Mouse (Mus musculus) MEL (cell line): ENCODE measurements at regions not wholly inside any gene's neighbourhood (a gene's known extent, or its start where the extent isn't known, plus 50 kb on each side); places are given as distances from the start of the nearest gene placed in this dataset.

Experiments used
- DNase-seq: peaks from one replicate; pipeline ENCODE4 v3.0.0; 2011; ENCODE audit warnings: low read depth, low spot score
- H3K27ac ChIP-seq: 2 replicates; pipeline ENCODE4 v1.5.1; 2012; ENCODE audit warnings: low read depth, mild to moderate bottlenecking, control low read depth, low read length, moderate library complexity; ENCODE audit not compliant: control insufficient read depth
- H3K27me3 ChIP-seq, 2 experiments: fragments of 150-350 bp in 1 of 2; sonication (generic) in 1 of 2; 2 replicates each; pipeline ENCODE4 v1.6.1; 2012; ENCODE audit warnings: low read length in 2 of 2, mild to moderate bottlenecking in 2 of 2, improper control_type of control experiment in 1 of 2, moderate library complexity in 1 of 2; ENCODE audit not compliant: insufficient read depth in 2 of 2, control insufficient read depth in 1 of 2
- H3K36me3 ChIP-seq, 2 experiments: 2 replicates each; pipeline ENCODE4 v1.6.1; 2012 to 2014; ENCODE audit warnings: low read length in 2 of 2, improper control_type of control experiment in 1 of 2, inconsistent platforms in 1 of 2, mild to moderate bottlenecking in 1 of 2; ENCODE audit not compliant: insufficient read depth in 2 of 2, control insufficient read depth in 1 of 2
- H3K4me1 ChIP-seq, 2 experiments: fragments of 150-350 bp in 1 of 2; sonication (generic) in 1 of 2; 2 replicates each; pipeline ENCODE4 v1.6.1; 2012; ENCODE audit warnings: low read length in 2 of 2, improper control_type of control experiment in 1 of 2, mild to moderate bottlenecking in 1 of 2; ENCODE audit not compliant: insufficient read depth in 2 of 2, control insufficient read depth in 1 of 2
- H3K4me3 ChIP-seq, 2 experiments: fragments of 150-350 bp in 1 of 2; sonication (generic) in 1 of 2; 2 replicates each; pipeline ENCODE4 v1.5.1; 2012; ENCODE audit warnings: low read depth in 2 of 2, low read length in 2 of 2, mild to moderate bottlenecking in 2 of 2, moderate library complexity in 2 of 2, control low read depth in 1 of 2, improper control_type of control experiment in 1 of 2; ENCODE audit not compliant: control insufficient read depth in 1 of 2, insufficient read depth in 1 of 2
- H3K79me2 ChIP-seq: 2 replicates; pipeline ENCODE4 v1.6.1; 2012; ENCODE audit warnings: mild to moderate bottlenecking, low read length, moderate library complexity; ENCODE audit not compliant: control insufficient read depth, poor library complexity, insufficient read depth
- H3K9ac ChIP-seq: 2 replicates; pipeline ENCODE4 v1.6.1; 2012; ENCODE audit warnings: low read depth, mild to moderate bottlenecking, control low read depth, low read length, moderate library complexity; ENCODE audit not compliant: control insufficient read depth, poor library complexity, severe bottlenecking
- H3K9me3 ChIP-seq: fragments of 150-350 bp; sonication (generic); replicated peaks from 2 replicates; pipeline ENCODE4 v1.6.1; 2012; ENCODE audit warnings: mild to moderate bottlenecking, low read length, improper control_type of control experiment, moderate library complexity; ENCODE audit not compliant: insufficient read depth
- CHD1 ChIP-seq: IDR thresholded peaks from 2 replicates; pipeline ENCODE4 v1.6.1; 2012; ENCODE audit warnings: low read depth, mild to moderate bottlenecking, inconsistent platforms, low read length, improper control_type of control experiment
- CHD2 ChIP-seq: IDR thresholded peaks from 2 replicates; pipeline ENCODE4 v1.6.1; 2011; ENCODE audit warnings: low read length, improper control_type of control experiment
- CTCF ChIP-seq, 3 experiments: IDR thresholded peaks in 2 of 3; conservative IDR thresholded peaks in 1 of 3; 2 replicates each; pipeline ENCODE4 v1.5.1; 2011 to 2012; ENCODE audit warnings: low read length in 3 of 3, low read depth in 2 of 3, mild to moderate bottlenecking in 2 of 3, improper control_type of control experiment in 1 of 3, inconsistent platforms in 1 of 3, mixed read lengths in 1 of 3, moderate library complexity in 1 of 3; ENCODE audit not compliant: control insufficient read depth in 1 of 3, insufficient read depth in 1 of 3, poor library complexity in 1 of 3, severe bottlenecking in 1 of 3
- E2F4 ChIP-seq: IDR thresholded peaks from 2 replicates; pipeline ENCODE4 v1.6.1; 2011; ENCODE audit warnings: low read depth, low read length, improper control_type of control experiment, borderline replicate concordance
- ELF1 ChIP-seq: IDR thresholded peaks from 2 replicates; pipeline ENCODE4 v1.6.1; 2014; ENCODE audit warnings: low read depth, mild to moderate bottlenecking, inconsistent platforms, low read length, improper control_type of control experiment, moderate library complexity
- ETS1 ChIP-seq: IDR thresholded peaks from 2 replicates; pipeline ENCODE4 v1.6.1; 2012; ENCODE audit warnings: low read depth, mild to moderate bottlenecking, inconsistent platforms, low read length, improper control_type of control experiment, moderate library complexity
- HCFC1 ChIP-seq: IDR thresholded peaks from 2 replicates; pipeline ENCODE4 v1.6.1; 2012; ENCODE audit warnings: low read depth, mild to moderate bottlenecking, inconsistent platforms, low read length, improper control_type of control experiment, moderate library complexity
- JUND ChIP-seq: IDR thresholded peaks from 2 replicates; pipeline ENCODE4 v1.6.1; 2011; ENCODE audit warnings: low read depth, mild to moderate bottlenecking, improper control_type of control experiment, low read length
- KAT2A ChIP-seq: conservative IDR thresholded peaks from 2 replicates; pipeline ENCODE4 v1.6.1; 2012; ENCODE audit warnings: low read depth, low read length, improper control_type of control experiment, inconsistent platforms
- MYB ChIP-seq: IDR thresholded peaks from 2 replicates; pipeline ENCODE4 v1.6.1; 2011; ENCODE audit warnings: mild to moderate bottlenecking, low read depth, low read length, improper control_type of control experiment
- NELFE ChIP-seq: IDR thresholded peaks from 2 replicates; pipeline ENCODE4 v1.6.1; 2011; ENCODE audit warnings: low read depth, low read length, improper control_type of control experiment
- NRF1 ChIP-seq: IDR thresholded peaks from 2 replicates; pipeline ENCODE4 v1.6.1; 2014; ENCODE audit warnings: low read depth, mild to moderate bottlenecking, inconsistent platforms, low read length, improper control_type of control experiment, moderate library complexity; ENCODE audit not compliant: poor library complexity, insufficient read depth, severe bottlenecking
- POLR2AphosphoS5 ChIP-seq: IDR thresholded peaks from 2 replicates; pipeline ENCODE4 v1.6.1; 2012; ENCODE audit warnings: low read depth, borderline replicate concordance, mild to moderate bottlenecking, inconsistent platforms, low read length, moderate library complexity, mixed read lengths
- RAD21 ChIP-seq: IDR thresholded peaks from 2 replicates; pipeline ENCODE4 v1.6.1; 2011; ENCODE audit warnings: mild to moderate bottlenecking, low read depth, low read length, improper control_type of control experiment
- RCOR1 ChIP-seq: IDR thresholded peaks from 2 replicates; pipeline ENCODE4 v1.6.1; 2012; ENCODE audit warnings: low read depth, mild to moderate bottlenecking, inconsistent platforms, low read length, improper control_type of control experiment
- SIN3A ChIP-seq: IDR thresholded peaks from 2 replicates; pipeline ENCODE4 v1.6.1; 2012; ENCODE audit warnings: low read length, improper control_type of control experiment, inconsistent platforms
- SMC3 ChIP-seq: IDR thresholded peaks from 2 replicates; pipeline ENCODE4 v1.6.1; 2011; ENCODE audit warnings: low read depth, low read length, improper control_type of control experiment
- TAL1 ChIP-seq: IDR thresholded peaks from 2 replicates; pipeline ENCODE4 v1.6.1; 2012; ENCODE audit warnings: mild to moderate bottlenecking, inconsistent platforms, low read length, moderate library complexity, mixed read lengths
- TBP ChIP-seq: IDR thresholded peaks from 2 replicates; pipeline ENCODE4 v1.8.0; 2011; ENCODE audit warnings: low read depth, low read length, improper control_type of control experiment
- ZC3H11A ChIP-seq: IDR thresholded peaks from 2 replicates; pipeline ENCODE4 v1.6.1; 2012; ENCODE audit warnings: low read depth, mild to moderate bottlenecking, inconsistent platforms, low read length, improper control_type of control experiment
- ZKSCAN1 ChIP-seq: IDR thresholded peaks from 2 replicates; pipeline ENCODE4 v1.6.1; 2012; ENCODE audit warnings: low read depth, mild to moderate bottlenecking, inconsistent platforms, low read length, improper control_type of control experiment, moderate library complexity

GRCm38 (mm10) chr10:51792030-51792429 is 114.5 kb downstream of the Rfx6 start:
- TF ChIP-seq CHD2: no peak
- TF ChIP-seq SMC3: peak; percentile 62
- TF ChIP-seq HCFC1: no peak
- no peak for TF ChIP-seq NRF1
- TF ChIP-seq E2F4: no peak
- TF ChIP-seq RCOR1: no peak
- TF ChIP-seq CTCF (IDR thresholded peaks at IDR 0.05 in 2 of 3, conservative IDR thresholded peaks at IDR 0.05 in 1 of 3; ENCODE audit: control insufficient read depth in 1 of 3, insufficient read depth in 1 of 3, low read depth in 2 of 3, low read length in 3 of 3, poor library complexity in 1 of 3, severe bottlenecking in 1 of 3): peak in 1 of 3 experiments; percentile 67; a peak in 3 of 6 replicates
- TF ChIP-seq ZC3H11A: peak; percentile 60
- TF ChIP-seq RAD21: peak; percentile 76
- Histone ChIP-seq H3K4me1 (no peaks in the 10 kb centered on the region), H3K27ac (no peak overlapping the region), H3K4me3 (no peak overlapping the region), H3K27me3 (no peaks in the 10 kb centered on the region), H3K36me3 (no peaks in the 10 kb centered on the region), H3K9ac (no peak overlapping the region), H3K79me2 (no peaks in the 10 kb centered on the region), H3K9me3 (no peaks in the 10 kb centered on the region)
- peak; percentile 44 for DNase-seq

- Histone ChIP-seq H3K27me3 (no peaks in the 10 kb centered on the region), H3K79me2 (no peaks in the 10 kb centered on the region), H3K27ac (no peak overlapping the region), H3K9ac (no peak overlapping the region), H3K9me3 (no peaks in the 10 kb centered on the region), H3K4me3 (no peak overlapping the region), H3K4me1 (no peaks in the 10 kb centered on the region), H3K36me3 (no peaks in the 10 kb centered on the region)
- TF ChIP-seq RCOR1 (no peak), JUND (no peak), CTCF (IDR thresholded peaks at IDR 0.05 in 2 of 3, conservative IDR thresholded peaks at IDR 0.05 in 1 of 3; ENCODE audit: control insufficient read depth in 1 of 3, insufficient read depth in 1 of 3, low read depth in 2 of 3, low read length in 3 of 3, poor library complexity in 1 of 3, severe bottlenecking in 1 of 3) (no peak), MYB (no peak), SIN3A (no peak), POLR2AphosphoS5 (no peak), ETS1 (no peak), KAT2A (no peak), ELF1 (no peak)
- no peak for DNase-seq
Measured at GRCm38 (mm10) chr10:51793876-51794275, 116.3 kb downstream of the Rfx6 start.

- Histone ChIP-seq H3K36me3 (no peaks in the 10 kb centered on the region), H3K4me1 (no peaks in the 10 kb centered on the region), H3K9ac (no peak overlapping the region)
- no peak for DNase-seq
- TF ChIP-seq ZC3H11A: no peak
- TF ChIP-seq CHD2: no peak
- no peak for TF ChIP-seq POLR2AphosphoS5
- TF ChIP-seq SMC3: no peak
- no peak for TF ChIP-seq ZKSCAN1
- no peak for TF ChIP-seq CHD1
- TF ChIP-seq TAL1: no peak
- no peak for TF ChIP-seq E2F4
- TF ChIP-seq TBP: no peak
- no peak for TF ChIP-seq CTCF (IDR thresholded peaks at IDR 0.05 in 2 of 3, conservative IDR thresholded peaks at IDR 0.05 in 1 of 3; ENCODE audit: control insufficient read depth in 1 of 3, insufficient read depth in 1 of 3, low read depth in 2 of 3, low read length in 3 of 3, poor library complexity in 1 of 3, severe bottlenecking in 1 of 3)
- TF ChIP-seq NELFE: no peak
- TF ChIP-seq, all 39 proteins: peak for 0
- H3K79me2 ChIP-seq: no peaks in the 10 kb centered on the region
- no peak overlapping the region for H3K4me3 ChIP-seq
- no peak overlapping the region for H3K27ac ChIP-seq
- no peaks in the 10 kb centered on the region for H3K27me3 ChIP-seq
- H3K9me3 ChIP-seq: no peaks in the 10 kb centered on the region
Measured at GRCm38 (mm10) chr10:51816626-51817025, 139.1 kb downstream of the Rfx6 start.
